Comparison of ENCODE assay signal across 12 mouse cellular contexts in genomic region chr3:154628284-154628683, GRCm38 (mm10). TPM values are rescaled to one million over a fixed set of nuclear protein-coding genes. Genes with fewer than 3 reads are reported as not detected.
A peak's percentile ranks its signal among the peaks of the same experiment; 100 is the strongest.
DNase-seq lines count a peak whose midpoint lies in the region; ATAC-seq lines count a peak whose summit lies in the region.
"Had no signal": no experiment of that assay in that cellular context is flagged by ENCODE, and none has a peak within 500 bp of the region (broad histone marks: within the 10 kb centered on the region; RNA-seq: fewer than 3 reads in every experiment).

No protein-coding gene starts in this region.

- no peak for DNase-seq in heart, adult 9 months (ENCODE audit: low spot score in 2 of 2)
- DNase-seq in left cerebral cortex, postnatal 25 days (ENCODE audit: low spot score in 2 of 2) = no peak
- DNase-seq in urinary bladder, postnatal 36 days (ENCODE audit: low spot score in 2 of 2) = no peak
- no peak for DNase-seq in thymus, postnatal 36 days
- DNase-seq: adrenal gland, postnatal 14 days; cerebellum, postnatal 14 days; gastrocnemius, postnatal 36 days; kidney, adult 8-10 months had no signal

- H3K4me2 ChIP-seq in heart, embryonic 12.5 days = no peak overlapping the region
- H3K4me2 ChIP-seq in neural tube, embryonic 12.5 days (replicated peaks) = no peak overlapping the region
- H3K4me2 ChIP-seq in neural tube, embryonic 15.5 days = no peak overlapping the region
- H3K4me2 ChIP-seq in liver, embryonic 12.5 days = no peak overlapping the region

- H3K27me3 ChIP-seq in heart, embryonic 12.5 days (replicated peaks) = no peaks in the 10 kb centered on the region
- no peaks in the 10 kb centered on the region for H3K27me3 ChIP-seq in neural tube, embryonic 12.5 days (replicated peaks)
- H3K27me3 ChIP-seq in neural tube, embryonic 15.5 days (replicated peaks) = no peaks in the 10 kb centered on the region
- no peaks in the 10 kb centered on the region for H3K27me3 ChIP-seq in liver, embryonic 12.5 days (replicated peaks)

- no peak overlapping the region for H3K27ac ChIP-seq in heart, embryonic 12.5 days (ENCODE audit: poor library complexity, severe bottlenecking)
- no peak overlapping the region for H3K27ac ChIP-seq in neural tube, embryonic 12.5 days
- no peak overlapping the region for H3K27ac ChIP-seq in neural tube, embryonic 15.5 days (replicated peaks)
- H3K27ac ChIP-seq in liver, embryonic 12.5 days = 0 out of 2 replicates have a peak overlapping the region, but pooled peaks have one; percentile 11

- no peaks in the 10 kb centered on the region for H3K4me1 ChIP-seq in heart, embryonic 12.5 days (replicated peaks)
- H3K4me1 ChIP-seq in neural tube, embryonic 12.5 days = no peaks in the 10 kb centered on the region
- H3K4me1 ChIP-seq in neural tube, embryonic 15.5 days = no peaks in the 10 kb centered on the region
- H3K4me1 ChIP-seq in liver, embryonic 12.5 days = peaks cover 10% of the 10 kb centered on the region

- intact Hi-C loops in left cerebral cortex, postnatal 25 days (cut with DNase I) = no loop called here

- no peaks in the 10 kb centered on the region for H3K36me3 ChIP-seq in heart, embryonic 12.5 days
- H3K36me3 ChIP-seq in neural tube, embryonic 12.5 days = no peaks in the 10 kb centered on the region
- no peaks in the 10 kb centered on the region for H3K36me3 ChIP-seq in neural tube, embryonic 15.5 days
- H3K36me3 ChIP-seq in liver, embryonic 12.5 days = peaks cover 7% of the 10 kb centered on the region; the same call in 1 of the 2 replicates

- no peak overlapping the region for H3K9ac ChIP-seq in heart, embryonic 12.5 days
- H3K9ac ChIP-seq in neural tube, embryonic 12.5 days = no peak overlapping the region
- H3K9ac ChIP-seq in neural tube, embryonic 15.5 days (replicated peaks) = no peak overlapping the region
- no peak overlapping the region for H3K9ac ChIP-seq in liver, embryonic 12.5 days

- ATAC-seq in heart, embryonic 12.5 days (ENCODE audit: insufficient number of reproducible peaks, low FRiP score) = peak; percentile 59
- 0 out of 2 replicates have a peak, but pooled peaks have one; percentile 21 for ATAC-seq in neural tube, embryonic 12.5 days (ENCODE audit: low FRiP score, low read depth)
- ATAC-seq in neural tube, embryonic 15.5 days (ENCODE audit: low FRiP score) = no peak
- peak; percentile 92 for ATAC-seq in liver, embryonic 12.5 days

- no peak overlapping the region for H3K4me3 ChIP-seq in heart, embryonic 12.5 days
- H3K4me3 ChIP-seq in neural tube, embryonic 12.5 days = no peak overlapping the region
- no peak overlapping the region for H3K4me3 ChIP-seq in neural tube, embryonic 15.5 days (replicated peaks)
- no peak overlapping the region for H3K4me3 ChIP-seq in liver, embryonic 12.5 days

- H3K9me3 ChIP-seq in heart, embryonic 12.5 days (replicated peaks) = no peaks in the 10 kb centered on the region
- no peaks in the 10 kb centered on the region for H3K9me3 ChIP-seq in neural tube, embryonic 12.5 days
- H3K9me3 ChIP-seq in neural tube, embryonic 15.5 days (replicated peaks) = no peaks in the 10 kb centered on the region
- no peaks in the 10 kb centered on the region for H3K9me3 ChIP-seq in liver, embryonic 12.5 days (replicated peaks)

RNA-seq across cellular contexts. Expression of gene Tyw3, which starts 31.4 kb away (rescaled TPM):
- polyA plus RNA-seq in heart, embryonic 12.5 days (2016; fragmentation: Nextera tagmentation; extraction: Ambion mirVana) = 7.8 and 9.0 TPM in 2 replicates
- 15.8 and 17.9 TPM in 2 replicates for polyA plus RNA-seq in neural tube, embryonic 12.5 days (2016; fragmentation: Nextera tagmentation; extraction: Ambion mirVana)
- 12.7 and 13.9 TPM in 2 replicates for polyA plus RNA-seq in neural tube, embryonic 15.5 days (2015; fragmentation: Nextera tagmentation; extraction: Ambion mirVana)
- polyA plus RNA-seq in liver, embryonic 12.5 days (2016; fragmentation: Nextera tagmentation; extraction: Ambion mirVana) = 6.5 and 7.3 TPM in 2 replicates
- total RNA-seq in left cerebral cortex, postnatal 25 days (2021) = 10 to 100 TPM; 12.0 to 14.9 TPM

RNA-seq across cellular contexts. Expression of gene Cryz, which starts 31.8 kb away (rescaled TPM):
- polyA plus RNA-seq in heart, embryonic 12.5 days (2016; fragmentation: Nextera tagmentation; extraction: Ambion mirVana) = 10.5 and 12.1 TPM in 2 replicates
- polyA plus RNA-seq in neural tube, embryonic 12.5 days (2016; fragmentation: Nextera tagmentation; extraction: Ambion mirVana) = 11.7 and 13.6 TPM in 2 replicates
- 7.7 and 10.2 TPM in 2 replicates for polyA plus RNA-seq in neural tube, embryonic 15.5 days (2015; fragmentation: Nextera tagmentation; extraction: Ambion mirVana)
- polyA plus RNA-seq in liver, embryonic 12.5 days (2016; fragmentation: Nextera tagmentation; extraction: Ambion mirVana) = 13.5 and 14.8 TPM in 2 replicates
- total RNA-seq in left cerebral cortex, postnatal 25 days (2021) = 10 to 100 TPM; 19.2 TPM

RNA-seq across cellular contexts. Expression of gene Erich3, which starts 35.4 kb away (rescaled TPM):
- polyA plus RNA-seq in heart, embryonic 12.5 days (2016; fragmentation: Nextera tagmentation; extraction: Ambion mirVana) = 0.22 and 0.24 TPM in 2 replicates
- polyA plus RNA-seq in neural tube, embryonic 12.5 days (2016; fragmentation: Nextera tagmentation; extraction: Ambion mirVana) = 1.1 and 1.4 TPM in 2 replicates
- 1.9 and 2.6 TPM in 2 replicates for polyA plus RNA-seq in neural tube, embryonic 15.5 days (2015; fragmentation: Nextera tagmentation; extraction: Ambion mirVana)
- polyA plus RNA-seq in liver, embryonic 12.5 days (2016; fragmentation: Nextera tagmentation; extraction: Ambion mirVana) = not detected in 2 replicates
- total RNA-seq in left cerebral cortex, postnatal 25 days (2021) = 10 to 100 TPM in 1 of 2 experiments, 1 to 10 TPM in 1; 8.4 to 10.3 TPM
- total RNA-seq: gastrocnemius, postnatal 36 days had no signal
